Mouse (Mus musculus) CD4-positive, CD25-positive, alpha-beta regulatory T cell, adult 2 months (primary cell): ENCODE data around the gene Fbxl5.
A peak's percentile ranks its signal among the peaks of the same experiment; 100 is the strongest.

Experiments used
- DNase-seq: peaks from one replicate; pipeline ENCODE4 v3.0.0-alpha.2; 2012; ENCODE audit warnings: low read depth, low spot score

The Fbxl5 gene

DNA sequence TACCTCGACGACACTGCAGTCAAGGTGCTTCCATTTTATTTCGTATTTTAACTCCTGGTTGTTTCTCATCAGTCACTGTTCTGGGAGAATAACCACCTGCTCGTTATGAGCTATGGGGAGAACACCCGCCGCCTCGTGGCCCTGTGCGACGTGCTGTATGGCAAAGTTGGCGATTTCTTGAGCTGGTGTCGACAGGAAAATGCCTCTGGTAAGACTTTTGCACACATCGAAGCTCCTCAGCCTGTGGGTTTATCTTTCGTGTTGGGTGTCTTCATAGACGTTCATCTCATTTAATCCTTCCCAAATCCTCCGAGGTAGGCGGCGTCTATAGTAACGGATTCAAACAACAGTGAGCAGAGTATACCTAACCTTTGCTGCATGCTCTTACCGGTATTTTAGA is at the start of gene Fbxl5:
TSS of gene Fbxl5 (minus strand) at position 101 of the 400 bp plus-strand sequence.
- no peak for DNase-seq

DNA sequence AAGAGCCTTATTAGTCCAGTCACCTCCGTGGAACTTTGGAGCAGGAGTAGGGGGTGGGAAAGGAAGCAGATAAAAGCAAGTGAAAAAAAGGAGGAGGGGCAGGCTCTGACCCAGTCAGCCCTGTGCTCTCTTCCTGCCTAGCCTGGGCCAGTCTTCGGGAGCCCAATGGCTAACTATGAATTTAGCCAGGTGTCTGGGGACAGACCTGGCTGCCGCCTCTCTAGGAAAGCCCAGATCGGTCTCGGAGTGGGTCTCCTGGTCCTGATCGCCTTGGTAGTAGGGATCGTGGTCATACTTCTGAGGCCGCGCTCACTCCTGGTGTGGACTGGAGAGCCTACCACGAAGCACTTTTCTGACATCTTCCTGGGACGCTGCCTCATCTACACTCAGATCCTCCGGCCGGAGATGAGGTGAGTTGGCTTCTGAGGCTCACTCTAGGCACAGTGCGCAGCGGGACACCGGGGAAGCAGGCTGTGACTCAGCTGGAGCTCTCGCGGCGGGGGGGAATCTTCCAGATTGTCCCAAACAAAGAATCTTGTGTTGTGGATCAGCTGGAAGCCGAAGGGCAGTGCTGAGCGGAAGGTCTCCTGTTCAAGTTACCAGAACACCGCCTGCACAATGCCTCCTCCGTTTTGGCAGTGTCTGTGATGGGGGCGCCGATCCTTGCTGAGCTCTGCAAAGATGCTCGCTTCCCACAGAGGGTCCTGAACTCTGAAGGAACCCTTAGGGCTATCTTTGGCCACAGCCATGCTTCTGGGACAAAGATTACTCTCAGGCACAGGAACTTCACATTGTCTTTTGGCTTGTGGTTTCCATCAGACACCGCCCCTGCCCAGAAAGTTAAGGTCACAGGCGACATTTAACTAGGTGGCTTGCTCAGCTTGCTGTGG is 47.5 kb upstream of the Fbxl5 start:
- DNase-seq, result peak; percentile 50

DNA sequence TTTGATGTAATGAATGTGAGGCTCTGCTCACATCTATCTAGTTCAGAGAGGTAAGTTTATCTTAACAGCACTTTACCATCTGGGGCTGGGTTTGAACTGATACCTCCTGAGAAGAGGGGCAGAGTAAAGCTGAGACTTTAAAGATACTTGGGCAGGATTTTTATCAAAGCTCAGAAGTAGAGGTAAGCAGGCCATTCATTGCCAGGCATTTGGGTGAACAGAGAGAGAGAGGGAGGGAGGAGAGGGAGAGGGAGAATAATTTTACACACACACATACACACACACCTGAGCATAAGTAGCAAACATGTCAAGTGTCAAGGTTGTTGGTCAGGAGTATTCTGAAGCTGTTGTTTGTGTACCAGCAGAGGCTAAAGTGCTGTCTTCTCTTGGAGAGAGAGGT is 46.8 kb upstream of the Fbxl5 start, which contains the start of gene Cd38:
TSS of gene Cd38 (plus strand) at position 301 of the 400 bp plus-strand sequence.
- DNase-seq, result no peak

DNA sequence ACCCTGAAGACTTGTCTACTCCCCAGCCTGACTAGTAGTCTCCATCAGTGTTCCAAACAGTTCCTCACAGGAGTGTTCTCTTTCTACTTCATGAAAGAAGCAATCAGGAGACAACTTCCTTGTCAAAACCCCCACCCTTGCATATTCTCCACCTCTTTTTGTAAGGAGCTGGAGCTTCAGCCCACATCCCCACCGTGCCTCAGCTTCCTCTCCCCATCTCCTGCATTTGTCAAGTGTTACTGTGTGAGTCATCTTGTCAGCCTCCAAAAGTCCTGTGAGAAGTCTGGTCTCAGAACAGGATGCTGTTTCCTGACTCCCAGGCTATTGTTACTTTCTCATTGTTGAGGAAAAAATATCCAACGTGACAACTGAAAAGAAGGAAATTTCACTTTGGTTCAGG is 43.9 kb upstream of the Fbxl5 start:
- DNase-seq, result no peak

DNA sequence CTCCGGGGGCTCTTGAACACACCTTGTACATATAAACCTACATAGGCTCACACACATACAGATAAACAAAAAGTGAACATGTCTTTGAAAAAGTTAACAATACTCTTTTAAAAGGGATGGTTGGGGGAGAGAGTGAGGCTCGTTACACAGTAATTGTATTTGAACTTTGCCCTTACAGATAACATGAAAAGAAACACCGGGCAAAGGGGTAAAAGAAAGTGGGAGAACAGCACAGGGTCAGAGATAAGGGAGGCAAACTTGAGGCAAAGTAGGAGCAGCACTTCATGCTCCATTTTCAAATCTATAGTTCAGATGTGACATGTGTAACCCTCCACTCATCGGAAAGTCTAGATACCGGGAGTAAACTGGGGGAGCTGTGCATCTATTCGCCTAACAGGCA is 42.2 kb upstream of the Fbxl5 start:
- DNase-seq, result no peak

DNA sequence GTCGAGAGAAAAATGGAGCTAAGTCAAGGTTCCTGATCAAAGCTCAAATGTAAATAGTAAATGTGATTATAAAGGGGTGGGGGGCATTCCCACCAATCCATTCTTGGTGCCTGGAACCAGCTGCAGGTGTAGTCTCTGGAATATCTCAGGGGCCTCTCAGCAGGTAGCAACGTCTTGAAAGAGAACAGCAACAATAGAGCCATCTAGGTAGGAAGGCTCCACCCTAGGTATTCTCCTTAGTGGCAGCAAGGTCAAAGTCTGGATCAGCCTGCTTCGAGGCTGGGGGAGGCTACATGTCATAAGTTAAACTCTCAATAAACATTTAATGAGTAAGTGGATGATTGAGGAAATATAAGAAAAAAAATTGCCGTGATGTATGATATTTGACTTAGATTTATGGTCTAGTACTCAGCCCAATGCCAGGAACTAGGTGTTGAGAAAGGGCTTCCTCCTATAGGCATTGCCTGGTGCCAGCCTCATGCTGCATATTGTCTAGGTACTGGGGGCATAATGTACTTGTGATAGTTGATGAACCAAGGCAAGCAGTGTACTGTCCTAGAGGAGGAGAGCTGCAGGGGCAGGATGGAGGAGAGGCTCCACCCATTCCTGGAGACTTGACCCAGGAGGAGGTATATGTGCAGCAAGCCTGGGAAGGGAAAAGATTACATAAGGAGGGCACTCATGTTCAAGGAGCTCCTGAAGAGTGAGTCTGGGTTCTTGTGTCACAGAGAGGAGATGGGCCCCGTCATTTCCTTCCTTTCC is 39.4 kb upstream of the Fbxl5 start:
- no peak for DNase-seq

DNA sequence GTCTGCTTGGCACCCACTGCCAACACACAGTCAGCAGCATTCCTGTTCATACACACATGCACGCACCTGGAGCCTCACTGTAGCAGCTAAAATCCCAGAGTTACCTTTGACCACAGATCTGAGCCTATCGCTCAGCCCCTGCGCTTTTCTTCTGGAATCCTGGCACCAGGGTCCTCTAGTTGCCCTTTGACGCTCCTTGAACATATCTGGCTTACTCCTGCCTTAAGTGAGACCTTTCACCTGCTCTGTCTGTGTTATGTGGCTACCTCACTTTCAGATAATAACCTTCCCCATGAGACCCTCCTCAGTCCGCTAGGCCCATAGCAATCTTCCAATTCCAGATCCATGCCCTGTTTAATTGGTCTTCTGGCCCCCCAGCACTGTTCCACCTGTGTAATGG is 38.7 kb upstream of the Fbxl5 start:
- DNase-seq, result no peak

DNA sequence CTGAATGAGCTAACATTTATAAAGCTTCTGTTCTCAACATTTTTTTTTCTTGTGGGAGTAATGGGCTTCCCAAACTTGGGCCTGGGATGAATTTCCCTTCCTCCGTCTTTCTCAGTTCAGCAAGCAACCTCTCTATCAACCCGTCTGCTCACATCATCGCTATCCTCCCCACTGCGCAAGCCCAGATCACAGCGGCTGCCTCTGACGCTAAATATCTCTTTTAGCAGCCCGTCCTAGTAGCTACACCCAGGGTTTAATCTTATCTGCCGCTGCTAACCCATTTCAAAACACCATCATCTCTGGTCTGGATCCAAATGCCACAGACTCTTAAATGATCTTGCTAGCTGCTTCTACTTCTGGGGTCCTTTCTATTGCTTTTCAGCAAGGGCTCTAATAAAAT is 38.2 kb upstream of the Fbxl5 start:
- DNase-seq, result no peak

DNA sequence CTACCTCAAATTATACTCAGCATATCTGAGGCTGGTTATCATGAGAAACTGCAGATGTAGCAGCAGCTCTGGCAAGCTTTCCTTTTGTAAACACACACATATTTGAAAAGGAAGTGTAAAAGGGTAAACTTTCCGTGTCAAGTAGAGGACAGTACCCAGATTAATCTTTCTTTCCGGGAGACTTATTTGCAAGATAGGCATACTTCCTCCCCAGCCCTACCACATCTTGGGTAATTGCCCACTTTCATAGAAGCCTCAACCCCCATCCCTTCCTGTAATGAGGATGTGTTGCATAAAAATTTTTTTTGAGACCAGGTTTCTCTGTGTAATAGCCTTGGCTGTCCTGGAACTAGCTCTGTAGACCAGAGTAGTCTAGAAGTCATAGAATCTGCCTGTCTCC is 34.3 kb upstream of the Fbxl5 start:
- DNase-seq, result peak; percentile 30

DNA sequence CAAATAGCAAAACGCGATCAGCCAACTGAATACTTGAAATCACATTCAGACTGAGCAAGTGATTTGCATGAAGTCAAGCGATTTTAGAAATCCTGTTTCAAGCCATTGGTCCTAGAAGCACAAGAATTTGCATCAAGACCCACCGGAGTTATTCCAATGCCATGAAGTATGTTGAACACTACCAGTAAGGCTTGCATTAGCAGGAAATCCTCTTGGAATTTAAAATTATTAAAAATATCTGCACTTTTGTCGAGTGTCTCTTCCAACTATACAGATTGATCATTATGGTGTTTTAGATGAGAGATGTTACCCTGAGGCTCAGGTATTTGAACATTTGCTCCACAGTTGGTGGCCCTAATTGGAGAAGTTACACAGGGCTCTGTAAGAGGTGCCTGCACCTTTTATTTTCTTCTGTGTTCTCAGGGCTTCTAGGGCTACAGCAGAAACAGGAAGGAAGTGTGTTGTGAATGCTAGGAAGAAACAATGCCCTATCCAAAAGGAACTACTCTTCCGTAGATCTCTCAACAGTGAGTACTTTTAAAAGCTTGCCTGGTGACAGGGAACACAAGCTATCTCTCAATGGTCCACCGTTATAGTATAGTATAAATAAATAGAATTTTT is 32.5 kb upstream of the Fbxl5 start:
- no peak for DNase-seq

DNA sequence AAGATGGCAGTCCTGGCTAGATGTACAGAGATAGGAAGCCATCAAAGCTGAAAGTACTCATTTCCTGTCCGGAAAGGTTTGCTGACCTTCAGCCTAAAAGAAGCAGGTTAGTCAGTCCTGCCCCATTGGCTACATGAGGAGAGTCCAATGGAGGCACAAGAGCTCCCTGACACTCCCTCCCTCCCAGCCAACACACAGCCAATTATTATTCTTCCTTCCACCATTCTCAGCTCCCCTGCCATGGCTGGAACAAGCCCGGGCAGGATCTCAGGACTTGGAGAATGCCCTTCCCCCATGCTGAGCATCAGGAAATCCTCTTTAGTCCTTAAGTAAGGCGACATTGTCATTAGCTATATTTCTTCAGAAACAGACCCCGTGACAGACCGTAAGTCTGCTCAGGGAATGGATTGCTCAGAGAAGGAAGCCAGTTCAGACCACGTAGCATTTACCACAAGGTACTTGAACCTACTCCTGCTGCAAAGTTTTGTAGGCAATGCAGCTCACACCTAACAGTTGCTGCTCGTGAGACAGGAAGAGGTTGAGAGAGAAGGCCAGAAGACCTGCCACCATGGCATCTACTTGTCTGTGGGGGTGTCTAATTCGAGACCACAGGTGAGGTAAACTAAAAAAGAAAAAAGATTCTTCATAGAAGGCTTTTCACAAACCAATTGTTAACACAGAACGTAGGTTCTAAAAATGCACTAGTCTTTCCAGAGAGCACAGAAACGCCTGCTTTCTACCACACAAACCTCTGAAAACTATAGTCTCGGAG is 31.8 kb upstream of the Fbxl5 start:
- DNase-seq, result no peak

DNA sequence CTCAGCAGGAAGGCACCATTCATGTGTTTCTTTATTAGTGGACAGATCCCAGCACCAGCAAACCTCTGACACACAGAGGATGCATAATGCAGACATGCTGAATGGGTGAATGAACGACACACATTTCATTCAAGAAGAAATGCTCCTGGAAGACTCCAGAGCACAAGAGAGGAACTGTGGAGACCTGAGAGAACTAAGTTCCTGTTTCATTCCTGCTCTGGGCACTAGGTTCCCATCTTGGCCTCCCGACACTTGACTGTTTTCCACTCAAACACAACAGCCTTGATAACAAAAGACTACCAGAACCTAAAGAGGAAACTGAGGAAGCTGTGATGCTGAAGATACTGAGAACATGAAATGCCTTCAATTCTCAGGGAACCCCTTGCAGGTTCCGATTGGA is 26.8 kb upstream of the Fbxl5 start:
- DNase-seq, result no peak

DNA sequence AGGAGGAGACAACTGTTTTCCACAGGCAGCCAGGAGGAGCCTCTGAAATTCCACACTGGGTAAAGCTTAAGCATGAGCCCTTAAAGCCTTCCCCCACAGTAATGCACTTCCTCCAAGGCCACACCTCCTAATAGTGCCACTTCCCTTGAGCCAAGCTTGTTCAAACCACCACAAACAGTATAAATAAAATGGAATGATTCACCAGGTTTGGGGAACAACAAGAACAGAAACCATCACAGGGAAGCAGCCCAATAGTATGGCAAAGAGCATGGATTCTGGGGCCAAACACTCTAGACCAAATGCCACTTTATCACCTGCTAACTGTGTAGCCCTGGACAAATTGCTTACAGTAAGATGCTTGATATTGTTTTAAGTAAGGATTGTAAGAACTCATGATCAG is 26.1 kb upstream of the Fbxl5 start:
- DNase-seq, result no peak

DNA sequence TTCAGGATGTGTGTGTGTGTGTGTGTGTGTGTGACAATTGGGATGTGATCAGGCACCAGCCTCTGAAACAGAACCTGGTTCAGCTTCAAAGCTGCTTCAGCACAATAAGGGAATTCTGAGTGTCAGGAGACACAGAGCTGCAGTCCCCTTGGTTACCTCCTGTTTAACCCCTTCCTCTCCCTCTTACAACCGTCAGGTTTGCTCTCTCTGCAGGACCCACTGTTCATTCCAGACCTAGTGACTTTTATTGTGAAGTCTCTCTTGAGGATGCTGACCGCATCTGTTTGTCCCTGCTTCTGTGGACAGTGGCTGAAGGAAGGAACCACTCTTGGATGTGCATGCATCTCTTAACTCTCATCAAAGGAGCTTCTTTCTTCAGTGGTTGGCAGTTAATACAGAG is 24.8 kb upstream of the Fbxl5 start:
- no peak for DNase-seq

DNA sequence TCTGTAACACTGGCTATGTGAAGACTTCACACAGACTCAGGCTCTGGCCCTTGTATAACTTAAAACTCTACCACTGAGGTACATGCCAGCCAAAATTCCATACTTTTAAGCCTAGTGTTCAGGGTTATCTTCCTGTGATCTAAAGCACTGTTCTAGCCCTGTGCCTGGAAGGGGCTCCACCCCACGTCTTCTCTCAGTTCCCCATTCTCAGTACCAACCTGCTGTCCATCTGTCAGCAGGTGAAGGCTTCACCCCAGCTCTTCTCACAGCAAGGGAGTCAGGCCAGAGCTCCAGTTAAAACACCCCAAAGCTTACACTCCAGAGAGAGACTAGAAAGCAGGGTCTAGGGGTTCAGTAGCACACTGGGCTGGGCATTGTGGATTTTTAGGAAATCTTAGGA is 24.2 kb upstream of the Fbxl5 start:
- no peak for DNase-seq

DNA sequence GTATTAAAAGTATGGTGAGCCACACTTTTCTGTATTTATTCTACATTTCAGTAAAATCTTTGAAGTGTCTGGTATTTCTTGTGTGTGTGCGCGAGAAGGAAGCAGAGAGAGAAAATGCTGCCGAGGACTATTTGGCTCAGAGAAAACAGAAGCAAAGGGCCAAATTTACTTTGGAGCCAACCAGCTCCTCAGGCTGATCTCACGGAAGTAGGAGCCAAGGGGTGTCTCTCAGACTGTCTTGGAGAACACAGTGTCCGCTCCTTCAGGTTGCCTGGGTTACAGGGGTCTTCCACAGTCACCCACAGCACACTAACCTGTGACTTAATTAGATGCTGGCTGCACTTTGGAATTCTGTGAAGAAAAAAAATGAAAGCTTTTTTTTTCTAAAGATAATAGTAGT is 23.6 kb upstream of the Fbxl5 start:
- no peak for DNase-seq

DNA sequence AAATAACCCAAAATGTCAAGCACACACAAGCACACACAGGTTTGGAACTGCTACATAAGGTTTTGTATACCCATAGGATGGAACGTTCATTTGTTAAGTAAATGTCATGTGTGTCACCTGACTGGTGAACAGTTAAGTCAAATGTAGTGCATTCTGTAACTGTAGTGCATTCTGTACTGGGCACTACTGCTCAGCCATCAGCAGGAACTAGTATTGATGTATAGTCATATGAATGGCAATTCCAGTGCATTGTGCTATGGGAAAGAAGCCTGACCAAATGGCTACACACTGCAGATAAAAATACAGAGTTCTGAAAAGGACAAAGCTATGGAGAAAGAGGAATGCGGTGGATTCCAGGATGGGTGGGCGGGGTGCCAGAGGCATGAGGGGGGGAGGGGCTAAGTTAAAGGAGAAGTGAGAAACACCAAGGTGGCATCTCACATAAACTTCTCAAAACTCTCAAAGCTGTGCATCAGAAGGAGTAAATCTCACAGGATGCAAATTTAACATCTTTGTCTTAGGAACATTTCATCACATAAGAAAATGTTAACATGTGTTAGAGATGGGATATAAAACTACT is 21.2 kb upstream of the Fbxl5 start:
- DNase-seq, result no peak

DNA sequence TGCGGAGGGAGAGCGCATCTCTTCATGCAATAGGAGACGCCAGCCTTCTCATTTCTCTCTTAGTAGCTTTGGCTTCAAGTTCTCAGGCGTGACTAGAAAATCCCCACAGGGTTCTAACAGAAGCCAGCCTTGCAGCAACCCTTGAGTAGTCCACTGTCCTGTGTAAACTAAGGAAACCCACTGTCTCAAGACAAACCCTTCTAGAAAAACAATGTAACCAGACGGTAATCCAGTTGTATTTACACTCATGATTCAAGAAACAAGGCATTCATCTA is 20.5 kb upstream of the Fbxl5 start:
- no peak for DNase-seq

DNA sequence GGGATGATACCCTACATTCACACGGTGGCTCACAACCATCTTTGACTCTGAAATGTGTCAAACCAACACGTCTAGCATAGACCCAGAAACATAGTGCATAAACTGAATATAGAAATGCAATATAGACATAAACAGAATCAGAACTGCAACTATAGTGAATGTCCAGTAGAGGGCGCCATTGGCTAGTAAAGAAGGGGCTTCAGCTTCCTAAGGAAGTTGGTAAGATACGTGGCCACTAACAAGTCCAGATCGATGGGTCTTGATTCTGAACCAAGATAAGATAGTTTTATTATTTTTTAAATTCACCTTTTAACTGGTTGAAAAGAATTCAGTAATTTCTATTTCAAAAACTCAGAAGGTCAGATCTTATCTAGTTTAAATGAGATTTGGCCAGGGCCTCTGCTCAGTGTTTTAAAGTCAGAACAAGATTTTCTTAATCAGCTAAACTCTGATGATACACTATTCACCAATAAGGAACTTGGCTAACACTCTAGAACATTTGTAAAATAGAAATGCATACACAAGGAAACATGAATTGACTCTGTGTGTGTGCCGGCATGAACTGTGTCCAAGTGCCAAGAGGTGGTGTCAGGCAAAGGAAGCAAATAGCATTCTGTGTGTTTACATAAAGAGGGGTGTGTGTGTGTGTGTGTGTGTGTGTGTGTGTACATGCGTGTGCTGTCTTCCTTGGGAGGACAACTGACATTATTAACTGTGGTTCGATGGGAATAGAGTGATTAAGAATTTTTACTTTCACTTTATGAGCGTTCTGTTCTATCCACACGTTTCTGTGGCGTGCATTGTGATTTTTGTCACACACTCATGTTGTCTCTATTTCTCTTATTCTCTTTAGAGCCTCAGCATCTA is 19.9 kb upstream of the Fbxl5 start:
- peak; percentile 87 for DNase-seq

DNA sequence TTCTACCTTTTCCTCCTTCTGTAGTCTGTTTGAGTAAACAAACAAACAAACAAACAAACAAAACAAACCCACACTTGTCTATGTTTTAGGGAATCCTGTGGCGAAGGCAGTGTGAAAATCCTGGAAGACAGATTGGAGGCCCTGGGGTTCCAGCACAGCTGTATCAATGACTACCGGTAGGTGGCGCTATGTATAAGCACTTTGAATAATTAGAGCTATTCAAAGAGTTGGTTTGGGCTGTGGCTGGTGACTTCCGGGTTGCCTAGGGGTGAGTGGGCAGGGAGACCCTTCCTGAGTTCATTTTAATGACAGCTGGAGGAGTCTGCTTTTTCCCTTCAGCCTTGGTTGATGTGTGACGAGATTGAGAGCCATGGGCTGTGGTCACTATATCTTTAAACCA is 15.9 kb upstream of the Fbxl5 start:
- peak; percentile 74 for DNase-seq

DNA sequence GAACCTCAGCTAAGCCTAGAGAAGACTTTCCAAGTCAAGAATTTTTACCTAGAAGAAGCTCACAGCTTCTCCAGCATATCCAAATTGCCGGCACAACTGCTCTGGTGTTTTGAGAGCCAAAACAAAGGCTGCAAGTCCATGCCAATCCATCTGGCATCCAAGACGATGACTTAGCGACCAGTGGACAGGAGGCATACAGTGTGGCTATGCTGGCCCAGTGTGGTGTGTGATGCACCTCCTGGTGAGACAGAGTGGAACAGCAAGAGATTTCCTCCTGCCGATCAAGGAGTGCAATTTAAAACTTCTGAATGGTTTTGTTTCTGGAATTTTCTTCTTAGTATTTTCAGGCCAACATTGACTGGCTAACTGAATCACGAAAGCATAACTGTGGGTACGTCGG is 15.2 kb upstream of the Fbxl5 start:
- peak; percentile 13 for DNase-seq
